Mouse (Mus musculus) CH12.LX (cell line): Measurements from ENCODE around the gene Ncl. TPM values are rescaled to one million over a fixed set of nuclear protein-coding genes. Genes with fewer than 3 reads are reported as not detected.

Source experiments
- DNase-seq: peaks from one replicate; pipeline ENCODE4 v3.0.0-alpha.2; 2013; ENCODE audit errors: extremely low read depth
- H3K27ac ChIP-seq: 2 replicates; pipeline ENCODE4 v1.5.1; 2012; ENCODE audit warnings: low read depth, mild to moderate bottlenecking, control low read depth, moderate library complexity; ENCODE audit not compliant: insufficient read depth
- H3K27me3 ChIP-seq: replicated peaks from 2 replicates; pipeline ENCODE3; 2012; ENCODE audit warnings: inconsistent platforms
- H3K36me3 ChIP-seq, 2 experiments: replicated peaks in 1 of 2; 2 replicates each; pipeline versions ENCODE3 to v1.6.1; 2012; ENCODE audit warnings: inconsistent platforms in 1 of 2, low read length in 1 of 2, mild to moderate bottlenecking in 1 of 2, mixed read lengths in 1 of 2, moderate library complexity in 1 of 2; ENCODE audit not compliant: control insufficient read depth in 1 of 2, insufficient read depth in 1 of 2
- H3K4me1 ChIP-seq, 2 experiments: 2 replicates each; pipeline ENCODE4 v1.6.1; 2012; ENCODE audit warnings: inconsistent platforms in 1 of 2, moderate library complexity in 1 of 2; ENCODE audit not compliant: insufficient read depth in 2 of 2, control insufficient read depth in 1 of 2
- H3K4me2 ChIP-seq: 2 replicates; pipeline ENCODE4 v1.6.1; 2012; ENCODE audit warnings: low read depth, mild to moderate bottlenecking, control low read depth; ENCODE audit not compliant: poor library complexity, insufficient read depth, severe bottlenecking
- H3K4me3 ChIP-seq, 3 experiments: fragments of 150-350 bp in 1 of 3; sonication (generic) in 1 of 3; replicated peaks in 1 of 3; 2 replicates each; pipeline versions ENCODE3 to v1.5.1; 2011 to 2012; ENCODE audit warnings: low read depth in 2 of 3, low read length in 2 of 3, mild to moderate bottlenecking in 2 of 3, moderate library complexity in 2 of 3, control low read depth in 1 of 3, improper control_type of control experiment in 1 of 3, inconsistent platforms in 1 of 3, mixed read lengths in 1 of 3; ENCODE audit not compliant: poor library complexity in 1 of 3
- H3K79me2 ChIP-seq: replicated peaks from 2 replicates; pipeline ENCODE4 v1.6.1; 2012; ENCODE audit warnings: mild to moderate bottlenecking, moderate library complexity; ENCODE audit not compliant: control insufficient read depth, poor library complexity, insufficient read depth, severe bottlenecking; ENCODE audit errors: extremely low read depth
- H3K9ac ChIP-seq: 2 replicates; pipeline ENCODE4 v1.6.1; 2012; ENCODE audit warnings: low read depth, mild to moderate bottlenecking, control low read depth, moderate library complexity; ENCODE audit not compliant: insufficient read depth
- H3K9me3 ChIP-seq: replicated peaks from 2 replicates; pipeline ENCODE3; 2012; ENCODE audit warnings: low read length, inconsistent platforms, mixed read lengths
- BHLHE40 ChIP-seq: IDR thresholded peaks from 2 replicates; pipeline ENCODE4 v1.6.1; 2011; ENCODE audit warnings: mild to moderate bottlenecking, low read depth, low read length, improper control_type of control experiment
- CTCF ChIP-seq, 2 experiments: IDR thresholded peaks in 1 of 2; conservative IDR thresholded peaks in 1 of 2; 2 replicates each; pipeline ENCODE4 v1.5.1; 2011 to 2012; ENCODE audit warnings: low read depth in 2 of 2, low read length in 2 of 2, improper control_type of control experiment in 1 of 2, inconsistent platforms in 1 of 2, mild to moderate bottlenecking in 1 of 2, moderate library complexity in 1 of 2
- E2F4 ChIP-seq: IDR thresholded peaks from 2 replicates; pipeline ENCODE4 v1.6.1; 2011; ENCODE audit warnings: low read depth, low read length, improper control_type of control experiment; ENCODE audit not compliant: insufficient replicate concordance
- EP300 ChIP-seq: IDR thresholded peaks from 2 replicates; pipeline ENCODE4 v1.6.1; 2011; ENCODE audit warnings: low read length, improper control_type of control experiment
- ETS1 ChIP-seq: conservative IDR thresholded peaks from 2 replicates; pipeline ENCODE4 v1.6.1; 2012; ENCODE audit warnings: low read depth, mild to moderate bottlenecking, inconsistent platforms, low read length, improper control_type of control experiment, moderate library complexity
- GABPA ChIP-seq: IDR thresholded peaks from 2 replicates; pipeline ENCODE4 v1.6.1; 2012; ENCODE audit warnings: low read depth, low read length, improper control_type of control experiment, inconsistent platforms; ENCODE audit not compliant: insufficient replicate concordance
- HCFC1 ChIP-seq: IDR thresholded peaks from 2 replicates; pipeline ENCODE4 v1.6.1; 2012; ENCODE audit warnings: low read depth, mild to moderate bottlenecking, inconsistent platforms, low read length, improper control_type of control experiment
- IRF4 ChIP-seq: IDR thresholded peaks from 2 replicates; pipeline ENCODE4 v1.6.1; 2014; ENCODE audit warnings: low read depth, mild to moderate bottlenecking, inconsistent platforms, low read length, improper control_type of control experiment
- JUN ChIP-seq: IDR thresholded peaks from 2 replicates; pipeline ENCODE4 v1.6.1; 2011; ENCODE audit warnings: low read depth, mild to moderate bottlenecking, low read length, improper control_type of control experiment, moderate library complexity; ENCODE audit not compliant: insufficient read depth
- MAFK ChIP-seq: IDR thresholded peaks from 2 replicates; pipeline ENCODE4 v1.6.1; 2011; ENCODE audit warnings: low read length, improper control_type of control experiment; ENCODE audit not compliant: insufficient replicate concordance
- MEF2A ChIP-seq: IDR thresholded peaks from 2 replicates; pipeline ENCODE4 v1.6.1; 2014; ENCODE audit warnings: low read depth, mild to moderate bottlenecking, inconsistent platforms, low read length, improper control_type of control experiment, borderline replicate concordance
- MXI1 ChIP-seq: IDR thresholded peaks from 2 replicates; pipeline ENCODE4 v1.6.1; 2011; ENCODE audit warnings: mild to moderate bottlenecking, low read depth, low read length, improper control_type of control experiment
- MYC ChIP-seq: IDR thresholded peaks from 2 replicates; pipeline ENCODE4 v1.6.1; 2011; ENCODE audit warnings: low read depth, mild to moderate bottlenecking, improper control_type of control experiment, low read length
- NELFE ChIP-seq: IDR thresholded peaks from 2 replicates; pipeline ENCODE4 v1.6.1; 2011; ENCODE audit warnings: low read depth, low read length, improper control_type of control experiment
- PAX5 ChIP-seq: IDR thresholded peaks from 2 replicates; pipeline ENCODE4 v1.6.1; 2012; ENCODE audit warnings: low read length, inconsistent platforms, mixed read lengths
- POLR2A ChIP-seq: IDR thresholded peaks from 2 replicates; pipeline ENCODE4 v1.6.1; 2011; ENCODE audit warnings: low read depth, mild to moderate bottlenecking, improper control_type of control experiment, low read length
- RAD21 ChIP-seq: IDR thresholded peaks from 2 replicates; pipeline ENCODE4 v1.6.1; 2011; ENCODE audit warnings: low read depth, mild to moderate bottlenecking, low read length, improper control_type of control experiment, moderate library complexity
- RCOR1 ChIP-seq: conservative IDR thresholded peaks from 2 replicates; pipeline ENCODE4 v1.6.1; 2012; ENCODE audit warnings: low read depth, mild to moderate bottlenecking, inconsistent platforms, low read length, improper control_type of control experiment
- SIN3A ChIP-seq: IDR thresholded peaks from 2 replicates; pipeline ENCODE4 v1.6.1; 2012; ENCODE audit warnings: low read length, improper control_type of control experiment, inconsistent platforms
- SMC3 ChIP-seq: IDR thresholded peaks from 2 replicates; pipeline ENCODE4 v1.6.1; 2011; ENCODE audit warnings: low read depth, low read length, improper control_type of control experiment
- TCF12 ChIP-seq: IDR thresholded peaks from 2 replicates; pipeline ENCODE4 v1.6.1; 2014; ENCODE audit warnings: low read depth, mild to moderate bottlenecking, inconsistent platforms, low read length, improper control_type of control experiment
- UBTF ChIP-seq: IDR thresholded peaks from 2 replicates; pipeline ENCODE4 v1.6.1; 2012; ENCODE audit warnings: low read depth, mild to moderate bottlenecking, inconsistent platforms, low read length, improper control_type of control experiment, moderate library complexity
- USF1 ChIP-seq: IDR thresholded peaks from 2 replicates; pipeline ENCODE4 v1.6.1; 2014; ENCODE audit warnings: low read depth, mild to moderate bottlenecking, inconsistent platforms, low read length, improper control_type of control experiment
- USF2 ChIP-seq: conservative IDR thresholded peaks from 2 replicates; pipeline ENCODE4 v1.6.1; 2011; ENCODE audit warnings: low read depth, low read length, improper control_type of control experiment
- ZC3H11A ChIP-seq: IDR thresholded peaks from 2 replicates; pipeline ENCODE4 v1.6.1; 2012; ENCODE audit warnings: low read depth, mild to moderate bottlenecking, inconsistent platforms, low read length, improper control_type of control experiment
- ZNF384 ChIP-seq: IDR thresholded peaks from 2 replicates; pipeline ENCODE4 v1.6.1; 2012; ENCODE audit warnings: low read depth, low read length, improper control_type of control experiment, inconsistent platforms
- dilution Hi-C: fragments of 300-500 bp; cut with MboI; formaldehyde crosslinking; loops from 2 replicates; pipeline ENCODE4 v1.14.3; 2020; ENCODE audit warnings: low sequenced_read_pairs; ENCODE audit not compliant: extremely low pct_unique_long_range_greater_than_20kb, extremely low pct_ligation_motif_present
- in situ Hi-C: fragments of 300-500 bp; cut with MboI; formaldehyde crosslinking; loops from 3 replicates; pipeline ENCODE4 v1.14.3; 2019; ENCODE audit warnings: low sequenced_read_pairs, low pct_ligation_motif_present, low pct_unique_long_range_greater_than_20kb, mixed read lengths
- polyA plus RNA-seq: library from polyadenylated mRNA; unstranded; fragments of >175 nt; gene quantifications from 2 replicates; pipeline ENCODE4 v1.2.1, GENCODE M21; 2012; ENCODE audit warnings: low read depth; ENCODE audit not compliant: insufficient read length
- total RNA-seq, 2 experiments: library from RNA; depleted of rRNA; stranded (reverse); fragments of 300-350 nt in 1 of 2; fragments of >200 nt in 1 of 2; gene quantifications; 2 replicates each; pipeline ENCODE4 v1.2.3; 2012 to 2014

Ncl gene
- total and polyA plus RNA-seq, 3 experiments = 184 to 2,617 (median 359) TPM

DNA sequence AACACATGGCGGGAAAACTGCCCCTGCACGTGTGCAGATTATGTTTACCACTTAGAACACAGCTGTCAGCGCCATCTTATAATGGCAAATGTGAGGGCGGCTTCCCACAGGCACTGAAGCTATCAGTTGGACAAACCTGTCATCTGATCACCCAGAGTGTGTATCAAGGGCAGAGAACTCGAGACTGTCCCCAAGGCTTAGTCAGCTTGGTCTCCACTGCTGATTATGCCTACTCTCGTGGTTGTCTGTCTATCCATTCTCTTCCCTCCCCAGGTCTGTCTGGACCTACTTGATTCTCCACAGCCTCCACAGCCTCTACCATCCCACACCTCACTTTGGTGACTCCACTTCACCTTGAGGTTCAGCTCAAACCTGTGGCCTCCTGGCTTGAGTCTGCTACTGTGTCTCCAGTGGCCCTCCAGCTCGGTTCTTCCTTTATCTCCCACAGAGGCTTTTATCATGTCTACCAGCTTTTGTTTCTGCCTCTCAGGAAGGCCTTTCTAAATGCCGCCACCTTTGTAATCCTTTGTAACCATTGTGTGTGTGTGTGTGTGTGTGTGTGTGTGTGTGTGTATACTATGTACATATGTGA is 38.3 kb downstream of the Ncl start:
- peaks cover 2% of the 10 kb centered on the region for H3K9me3 ChIP-seq
- no peaks in the 10 kb centered on the region for H3K4me1 ChIP-seq
- no peaks in the 10 kb centered on the region for H3K79me2 ChIP-seq
- H3K9ac ChIP-seq = no peak overlapping the region
- no peak overlapping the region for H3K27ac ChIP-seq
- no peaks in the 10 kb centered on the region for H3K36me3 ChIP-seq
- dilution Hi-C loops = no loop called here
- H3K4me3 ChIP-seq = no peak overlapping the region
- TF ChIP-seq JUN (no peak), HCFC1 (no peak), MYC (no peak), ETS1 (no peak), MXI1 (no peak), PAX5 (no peak), ZNF384 (no peak), POLR2A (no peak), TCF12 (no peak), CTCF (conservative IDR thresholded peaks at IDR 0.05 in 1 of 2, IDR thresholded peaks at IDR 0.05 in 1 of 2; ENCODE audit: low read depth in 2 of 2, low read length in 2 of 2) (no peak), RCOR1 (no peak), UBTF (no peak), BHLHE40 (no peak), GABPA (no peak)
- no peak for DNase-seq
- in situ Hi-C loops = no loop called here
- no peak overlapping the region for H3K4me2 ChIP-seq
- H3K27me3 ChIP-seq = no peaks in the 10 kb centered on the region

DNA sequence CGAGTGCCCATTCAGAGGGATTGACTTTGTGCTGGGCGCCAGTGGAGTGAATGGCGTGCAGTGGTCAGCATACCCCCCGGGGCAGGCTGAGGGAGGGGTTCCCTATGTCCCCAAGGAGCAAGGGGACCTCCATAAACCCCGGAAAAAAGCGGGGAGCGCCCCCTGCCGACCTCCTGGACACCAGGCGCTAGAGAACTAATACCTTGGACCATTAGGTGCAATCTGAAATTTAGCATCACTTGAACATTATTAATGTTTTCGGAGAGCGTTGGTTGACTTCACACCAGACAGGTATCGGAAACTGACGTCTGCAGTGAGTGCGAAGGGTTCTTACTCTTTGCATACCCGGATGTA is 45.5 kb downstream of the Ncl start:
- dilution Hi-C loops = no loop called here
- H3K79me2 ChIP-seq = no peaks in the 10 kb centered on the region
- H3K9ac ChIP-seq = no peak overlapping the region
- no peak overlapping the region for H3K4me2 ChIP-seq
- no peaks in the 10 kb centered on the region for H3K4me1 ChIP-seq
- H3K27ac ChIP-seq = no peak overlapping the region
- no peaks in the 10 kb centered on the region for H3K36me3 ChIP-seq
- no peaks in the 10 kb centered on the region for H3K27me3 ChIP-seq
- peak; percentile 7 for DNase-seq
- TF ChIP-seq POLR2A = no peak
- no peak for TF ChIP-seq USF2
- TF ChIP-seq MYC = no peak
- TF ChIP-seq SMC3 = peak; percentile 56
- TF ChIP-seq MXI1 = no peak
- no peak for TF ChIP-seq BHLHE40
- no peak for TF ChIP-seq ETS1
- TF ChIP-seq EP300 = no peak
- TF ChIP-seq CTCF (conservative IDR thresholded peaks at IDR 0.05 in 1 of 2, IDR thresholded peaks at IDR 0.05 in 1 of 2; ENCODE audit: low read depth in 2 of 2, low read length in 2 of 2) = peak; percentile 16 to 71; a peak in 2 of 4 replicates
- no peak for TF ChIP-seq USF1
- TF ChIP-seq ZC3H11A = no peak
- TF ChIP-seq NELFE = no peak
- TF ChIP-seq SIN3A = no peak
- peak; percentile 50 for TF ChIP-seq RAD21
- TF ChIP-seq E2F4 = no peak
- TF ChIP-seq IRF4 = no peak
- no peak for TF ChIP-seq MAFK
- no peak for TF ChIP-seq MEF2A
- TF ChIP-seq, all 38 proteins: peak for 3
- no peak overlapping the region for H3K4me3 ChIP-seq
- no peaks in the 10 kb centered on the region for H3K9me3 ChIP-seq
- in situ Hi-C loops = loop anchor here (5.0 kb wide), 1 partner anchor 136 kb away; no protein-coding TSS in a partner anchor
